Mouse (Mus musculus) CH12.LX (cell line): ENCODE data around the gene Helz2. TPM values are rescaled to one million over a fixed set of nuclear protein-coding genes. Genes with fewer than 3 reads are reported as not detected.

ENCODE experiments used
- DNase-seq: peaks from one replicate; pipeline ENCODE4 v3.0.0-alpha.2; 2013; ENCODE audit errors: extremely low read depth
- H3K27ac ChIP-seq: 2 replicates; pipeline ENCODE4 v1.5.1; 2012; ENCODE audit warnings: low read depth, mild to moderate bottlenecking, control low read depth, moderate library complexity; ENCODE audit not compliant: insufficient read depth
- H3K27me3 ChIP-seq: replicated peaks from 2 replicates; pipeline ENCODE3; 2012; ENCODE audit warnings: inconsistent platforms
- H3K36me3 ChIP-seq, 2 experiments: replicated peaks in 1 of 2; 2 replicates each; pipeline versions ENCODE3 to v1.6.1; 2012; ENCODE audit warnings: inconsistent platforms in 1 of 2, low read length in 1 of 2, mild to moderate bottlenecking in 1 of 2, mixed read lengths in 1 of 2, moderate library complexity in 1 of 2; ENCODE audit not compliant: control insufficient read depth in 1 of 2, insufficient read depth in 1 of 2
- H3K4me1 ChIP-seq, 2 experiments: 2 replicates each; pipeline ENCODE4 v1.6.1; 2012; ENCODE audit warnings: inconsistent platforms in 1 of 2, moderate library complexity in 1 of 2; ENCODE audit not compliant: insufficient read depth in 2 of 2, control insufficient read depth in 1 of 2
- H3K4me2 ChIP-seq: 2 replicates; pipeline ENCODE4 v1.6.1; 2012; ENCODE audit warnings: low read depth, mild to moderate bottlenecking, control low read depth; ENCODE audit not compliant: poor library complexity, insufficient read depth, severe bottlenecking
- H3K4me3 ChIP-seq, 3 experiments: fragments of 150-350 bp in 1 of 3; sonication (generic) in 1 of 3; replicated peaks in 1 of 3; 2 replicates each; pipeline versions ENCODE3 to v1.5.1; 2011 to 2012; ENCODE audit warnings: low read depth in 2 of 3, low read length in 2 of 3, mild to moderate bottlenecking in 2 of 3, moderate library complexity in 2 of 3, control low read depth in 1 of 3, improper control_type of control experiment in 1 of 3, inconsistent platforms in 1 of 3, mixed read lengths in 1 of 3; ENCODE audit not compliant: poor library complexity in 1 of 3
- H3K79me2 ChIP-seq: replicated peaks from 2 replicates; pipeline ENCODE4 v1.6.1; 2012; ENCODE audit warnings: mild to moderate bottlenecking, moderate library complexity; ENCODE audit not compliant: control insufficient read depth, poor library complexity, insufficient read depth, severe bottlenecking; ENCODE audit errors: extremely low read depth
- H3K9ac ChIP-seq: 2 replicates; pipeline ENCODE4 v1.6.1; 2012; ENCODE audit warnings: low read depth, mild to moderate bottlenecking, control low read depth, moderate library complexity; ENCODE audit not compliant: insufficient read depth
- H3K9me3 ChIP-seq: replicated peaks from 2 replicates; pipeline ENCODE3; 2012; ENCODE audit warnings: low read length, inconsistent platforms, mixed read lengths
- CHD1 ChIP-seq: IDR thresholded peaks from 2 replicates; pipeline ENCODE4 v1.6.1; 2012; ENCODE audit warnings: low read depth, low read length, improper control_type of control experiment, inconsistent platforms
- CTCF ChIP-seq, 2 experiments: IDR thresholded peaks in 1 of 2; conservative IDR thresholded peaks in 1 of 2; 2 replicates each; pipeline ENCODE4 v1.5.1; 2011 to 2012; ENCODE audit warnings: low read depth in 2 of 2, low read length in 2 of 2, improper control_type of control experiment in 1 of 2, inconsistent platforms in 1 of 2, mild to moderate bottlenecking in 1 of 2, moderate library complexity in 1 of 2
- ELF1 ChIP-seq: IDR thresholded peaks from 2 replicates; pipeline ENCODE4 v1.6.1; 2014; ENCODE audit warnings: low read depth, mild to moderate bottlenecking, inconsistent platforms, low read length, improper control_type of control experiment
- GABPA ChIP-seq: IDR thresholded peaks from 2 replicates; pipeline ENCODE4 v1.6.1; 2012; ENCODE audit warnings: low read depth, low read length, improper control_type of control experiment, inconsistent platforms; ENCODE audit not compliant: insufficient replicate concordance
- JUND ChIP-seq: conservative IDR thresholded peaks from 2 replicates; pipeline ENCODE4 v1.6.1; 2011; ENCODE audit warnings: low read depth, low read length, improper control_type of control experiment
- MAFK ChIP-seq: IDR thresholded peaks from 2 replicates; pipeline ENCODE4 v1.6.1; 2011; ENCODE audit warnings: low read length, improper control_type of control experiment; ENCODE audit not compliant: insufficient replicate concordance
- MAX ChIP-seq: IDR thresholded peaks from 2 replicates; pipeline ENCODE4 v1.6.1; 2011; ENCODE audit warnings: low read length, improper control_type of control experiment
- MEF2A ChIP-seq: IDR thresholded peaks from 2 replicates; pipeline ENCODE4 v1.6.1; 2014; ENCODE audit warnings: low read depth, mild to moderate bottlenecking, inconsistent platforms, low read length, improper control_type of control experiment, borderline replicate concordance
- MXI1 ChIP-seq: IDR thresholded peaks from 2 replicates; pipeline ENCODE4 v1.6.1; 2011; ENCODE audit warnings: mild to moderate bottlenecking, low read depth, low read length, improper control_type of control experiment
- MYC ChIP-seq: IDR thresholded peaks from 2 replicates; pipeline ENCODE4 v1.6.1; 2011; ENCODE audit warnings: low read depth, mild to moderate bottlenecking, improper control_type of control experiment, low read length
- NELFE ChIP-seq: IDR thresholded peaks from 2 replicates; pipeline ENCODE4 v1.6.1; 2011; ENCODE audit warnings: low read depth, low read length, improper control_type of control experiment
- NRF1 ChIP-seq: IDR thresholded peaks from 2 replicates; pipeline ENCODE4 v1.6.1; 2014; ENCODE audit warnings: low read depth, mild to moderate bottlenecking, inconsistent platforms, low read length, improper control_type of control experiment, moderate library complexity
- POLR2A ChIP-seq: IDR thresholded peaks from 2 replicates; pipeline ENCODE4 v1.6.1; 2011; ENCODE audit warnings: low read depth, mild to moderate bottlenecking, improper control_type of control experiment, low read length
- RAD21 ChIP-seq: IDR thresholded peaks from 2 replicates; pipeline ENCODE4 v1.6.1; 2011; ENCODE audit warnings: low read depth, mild to moderate bottlenecking, low read length, improper control_type of control experiment, moderate library complexity
- RCOR1 ChIP-seq: conservative IDR thresholded peaks from 2 replicates; pipeline ENCODE4 v1.6.1; 2012; ENCODE audit warnings: low read depth, mild to moderate bottlenecking, inconsistent platforms, low read length, improper control_type of control experiment
- SMC3 ChIP-seq: IDR thresholded peaks from 2 replicates; pipeline ENCODE4 v1.6.1; 2011; ENCODE audit warnings: low read depth, low read length, improper control_type of control experiment
- TBP ChIP-seq: conservative IDR thresholded peaks from 2 replicates; pipeline ENCODE4 v1.6.1; 2011; ENCODE audit warnings: low read depth, low read length, improper control_type of control experiment
- TCF12 ChIP-seq: IDR thresholded peaks from 2 replicates; pipeline ENCODE4 v1.6.1; 2014; ENCODE audit warnings: low read depth, mild to moderate bottlenecking, inconsistent platforms, low read length, improper control_type of control experiment
- USF1 ChIP-seq: IDR thresholded peaks from 2 replicates; pipeline ENCODE4 v1.6.1; 2014; ENCODE audit warnings: low read depth, mild to moderate bottlenecking, inconsistent platforms, low read length, improper control_type of control experiment
- USF2 ChIP-seq: conservative IDR thresholded peaks from 2 replicates; pipeline ENCODE4 v1.6.1; 2011; ENCODE audit warnings: low read depth, low read length, improper control_type of control experiment
- ZC3H11A ChIP-seq: IDR thresholded peaks from 2 replicates; pipeline ENCODE4 v1.6.1; 2012; ENCODE audit warnings: low read depth, mild to moderate bottlenecking, inconsistent platforms, low read length, improper control_type of control experiment
- ZKSCAN1 ChIP-seq: IDR thresholded peaks from 2 replicates; pipeline ENCODE4 v1.6.1; 2012; ENCODE audit warnings: low read depth, inconsistent platforms, low read length, improper control_type of control experiment, borderline replicate concordance
- ZMIZ1 ChIP-seq: IDR thresholded peaks from 2 replicates; pipeline ENCODE4 v1.6.1; 2012; ENCODE audit warnings: low read depth, mild to moderate bottlenecking, inconsistent platforms, low read length, improper control_type of control experiment
- ZNF384 ChIP-seq: IDR thresholded peaks from 2 replicates; pipeline ENCODE4 v1.6.1; 2012; ENCODE audit warnings: low read depth, low read length, improper control_type of control experiment, inconsistent platforms
- dilution Hi-C: fragments of 300-500 bp; cut with MboI; formaldehyde crosslinking; loops from 2 replicates; pipeline ENCODE4 v1.14.3; 2020; ENCODE audit warnings: low sequenced_read_pairs; ENCODE audit not compliant: extremely low pct_unique_long_range_greater_than_20kb, extremely low pct_ligation_motif_present
- in situ Hi-C: fragments of 300-500 bp; cut with MboI; formaldehyde crosslinking; loops from 3 replicates; pipeline ENCODE4 v1.14.3; 2019; ENCODE audit warnings: low sequenced_read_pairs, low pct_ligation_motif_present, low pct_unique_long_range_greater_than_20kb, mixed read lengths
- polyA plus RNA-seq: library from polyadenylated mRNA; unstranded; fragments of >175 nt; gene quantifications from 2 replicates; pipeline ENCODE4 v1.2.1, GENCODE M21; 2012; ENCODE audit warnings: low read depth; ENCODE audit not compliant: insufficient read length
- total RNA-seq, 2 experiments: library from RNA; depleted of rRNA; stranded (reverse); fragments of 300-350 nt in 1 of 2; fragments of >200 nt in 1 of 2; gene quantifications; 2 replicates each; pipeline ENCODE4 v1.2.3; 2012 to 2014

Helz2 gene
- total and polyA plus RNA-seq, 3 experiments: 5.6 to 18.3 (median 18.0) TPM

GRCm38 (mm10) chr2:181266839-181267238, 25.0 kb upstream of the Helz2 start:
- in situ Hi-C loops: no loop called here
- no peak overlapping the region for H3K4me2 ChIP-seq
- no peaks in the 10 kb centered on the region; the same call in none of the 2 replicates for H3K79me2 ChIP-seq
- TF ChIP-seq TCF12: no peak
- no peak for TF ChIP-seq USF2
- no peak for TF ChIP-seq ELF1
- TF ChIP-seq JUND: no peak
- no peak for TF ChIP-seq GABPA
- no peak for TF ChIP-seq ZMIZ1
- no peak for TF ChIP-seq MAFK
- no peak for TF ChIP-seq MXI1
- no peak for TF ChIP-seq MAX
- TF ChIP-seq TBP: no peak
- TF ChIP-seq NRF1: no peak
- no peak for TF ChIP-seq USF1
- TF ChIP-seq CTCF (conservative IDR thresholded peaks at IDR 0.05 in 1 of 2, IDR thresholded peaks at IDR 0.05 in 1 of 2; ENCODE audit: low read depth in 2 of 2, low read length in 2 of 2): no peak
- no peak for TF ChIP-seq RCOR1
- no peak for TF ChIP-seq POLR2A
- TF ChIP-seq MYC: no peak
- TF ChIP-seq RAD21: no peak
- TF ChIP-seq NELFE: no peak
- TF ChIP-seq CHD1: no peak
- TF ChIP-seq MEF2A: no peak
- dilution Hi-C loops: no loop called here
- no peaks in the 10 kb centered on the region for H3K27me3 ChIP-seq
- no peak for DNase-seq
- no peaks in the 10 kb centered on the region for H3K9me3 ChIP-seq
- no peak overlapping the region for H3K27ac ChIP-seq
- H3K4me1 ChIP-seq: no peaks in the 10 kb centered on the region
- H3K36me3 ChIP-seq: peaks cover 31 to 89% of the 10 kb centered on the region in 2 experiments
- H3K4me3 ChIP-seq: no peak overlapping the region
- no peak overlapping the region for H3K9ac ChIP-seq

DNA sequence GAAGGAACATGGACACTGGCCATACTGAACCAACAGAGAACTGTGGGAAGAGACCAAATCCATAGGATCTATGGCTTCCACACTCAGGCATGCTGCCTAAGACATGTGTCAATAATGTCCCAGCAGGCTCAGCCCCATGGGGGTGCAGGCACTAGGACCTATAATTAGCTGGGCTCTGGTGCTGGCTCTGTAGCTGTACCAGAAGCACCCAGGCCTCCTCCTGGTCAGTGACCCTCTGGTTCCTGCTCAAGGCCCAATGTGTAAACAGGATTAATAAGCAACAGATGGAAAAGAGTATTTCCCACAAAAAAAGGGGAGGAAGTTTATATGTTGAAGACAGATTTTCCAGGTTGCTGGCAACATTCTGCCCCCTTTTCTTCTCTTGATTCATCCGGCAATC, 11.4 kb upstream of the Helz2 start:
- Histone ChIP-seq H3K9me3 (no peaks in the 10 kb centered on the region), H3K4me2 (no peak overlapping the region), H3K27ac (no peak overlapping the region), H3K27me3 (no peaks in the 10 kb centered on the region), H3K4me3 (no peak overlapping the region), H3K9ac (no peak overlapping the region), H3K4me1 (peaks cover 2 to 36% of the 10 kb centered on the region in 2 experiments; a peak in 2 of 4 replicates), H3K79me2 (no peaks in the 10 kb centered on the region), H3K36me3 (peaks cover 42 to 75% of the 10 kb centered on the region in 2 experiments)
- in situ Hi-C loops (no loop called here), dilution Hi-C loops (no loop called here)
- TF ChIP-seq ZC3H11A (no peak), ZKSCAN1 (no peak), MAFK (no peak), USF1 (no peak), TBP (no peak), CTCF (conservative IDR thresholded peaks at IDR 0.05 in 1 of 2, IDR thresholded peaks at IDR 0.05 in 1 of 2; ENCODE audit: low read depth in 2 of 2, low read length in 2 of 2) (no peak), TCF12 (no peak), SMC3 (no peak), ZNF384 (no peak), MEF2A (no peak), USF2 (no peak)
- DNase-seq: no peak
